Mouse (Mus musculus) embryonic facial prominence, embryonic 14.5 days (tissue): ENCODE results near the gene Fam19a1. TPM values are rescaled to one million over a fixed set of nuclear protein-coding genes. Genes with fewer than 3 reads are reported as not detected.
"Not testable (repeated sequence)": the region's sequence is repeated elsewhere in the genome, so short reads cannot be mapped to it uniquely, and the experiment has no call there.

Experiments
- ATAC-seq: fragments of 200-750 bp; cut with Nextera tagmentation; 2 replicates; pipeline ENCODE4 v1.8.0; 2017; ENCODE audit warnings: low read depth, moderate number of reproducible peaks, moderate TSS enrichment
- DNase-seq: peaks from one replicate; pipeline ENCODE4 v3.0.0-alpha.2; 2015; ENCODE audit warnings: low spot score
- H3K27ac ChIP-seq: fragments of 300-500 bp; sonication (generic); replicated peaks from 2 replicates; pipeline ENCODE4 v1.5.1; 2014; ENCODE audit warnings: low read depth, mild to moderate bottlenecking, low read length, moderate library complexity
- H3K27me3 ChIP-seq: fragments of 300-500 bp; sonication (generic); replicated peaks from 2 replicates; pipeline ENCODE4 v1.6.1; 2014; ENCODE audit warnings: low read length; ENCODE audit not compliant: control insufficient read depth, insufficient read depth
- H3K36me3 ChIP-seq: fragments of 300-500 bp; sonication (generic); 2 replicates; pipeline ENCODE4 v1.6.1; 2014; ENCODE audit warnings: low read length, mixed read lengths; ENCODE audit not compliant: control insufficient read depth, insufficient read depth
- H3K4me1 ChIP-seq: fragments of 300-500 bp; sonication (generic); 2 replicates; pipeline ENCODE4 v1.6.1; 2014; ENCODE audit warnings: antibody characterized with exemption, low read length; ENCODE audit not compliant: control insufficient read depth, insufficient read depth
- H3K4me2 ChIP-seq: fragments of 300-500 bp; sonication (generic); 2 replicates; pipeline ENCODE4 v1.6.1; 2014; ENCODE audit warnings: low read depth, mild to moderate bottlenecking, low read length, moderate library complexity, mixed read lengths
- H3K4me3 ChIP-seq: fragments of 300-500 bp; sonication (generic); 2 replicates; pipeline ENCODE4 v1.5.1; 2014; ENCODE audit warnings: low read depth, mild to moderate bottlenecking, low read length
- H3K9ac ChIP-seq: fragments of 300-500 bp; sonication (generic); 2 replicates; pipeline ENCODE4 v1.6.1; 2014; ENCODE audit warnings: low read depth, mild to moderate bottlenecking, low read length, moderate library complexity, mixed read lengths
- H3K9me3 ChIP-seq: fragments of 300-500 bp; sonication (generic); 2 replicates; pipeline ENCODE4 v1.6.1; 2016; ENCODE audit warnings: low read length; ENCODE audit not compliant: control insufficient read depth
- WGBS: fragments of 180-500 bp; shearing (Covaris S2); extraction: QIAGEN DNeasy Blood & Tissue Kit; methylation state at CpG from one replicate; pipeline ENCODE4 v1.1.7; 2014; 5-methylcytosine and 5-hydroxymethylcytosine counted together
- polyA plus RNA-seq: library from polyadenylated mRNA; unstranded; fragments of >200 nt; fragmentation: Nextera tagmentation; extraction: Ambion mirVana; gene quantifications from 2 replicates; pipeline ENCODE4 v1.2.1, GENCODE M21; 2014

The Fam19a1 gene
- polyA plus RNA-seq, 1 experiment from 2014 or later: 2.0 TPM

DNA sequence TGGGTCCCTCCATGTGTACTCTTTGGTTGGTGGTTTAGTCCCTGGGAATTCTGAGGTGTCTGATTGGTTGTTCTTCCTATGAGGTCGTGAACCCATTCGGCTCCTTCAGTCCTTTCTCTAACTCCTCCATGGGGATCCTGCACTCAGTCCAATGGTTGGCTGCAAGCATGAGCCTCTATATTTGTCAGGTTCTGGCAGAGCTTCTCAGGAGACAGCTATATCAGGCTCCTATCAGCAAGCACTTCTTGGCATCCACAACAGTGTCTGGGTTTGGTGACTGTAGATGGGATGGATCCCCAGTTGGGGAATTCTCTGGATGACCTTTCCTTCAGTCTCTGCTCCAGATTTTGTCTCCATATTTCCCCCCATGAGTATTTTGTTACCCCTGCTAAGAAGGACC, 86.0 kb downstream of the Fam19a1 start:
- not testable (repeated sequence) for ATAC-seq, H3K9me3 ChIP-seq, H3K4me3 ChIP-seq, DNase-seq, H3K4me2 ChIP-seq, H3K27me3 ChIP-seq, H3K27ac ChIP-seq, H3K9ac ChIP-seq, H3K4me1 ChIP-seq, H3K36me3 ChIP-seq
- WGBS: 90% methylated on average over 2 of the region's 2 CpGs

DNA sequence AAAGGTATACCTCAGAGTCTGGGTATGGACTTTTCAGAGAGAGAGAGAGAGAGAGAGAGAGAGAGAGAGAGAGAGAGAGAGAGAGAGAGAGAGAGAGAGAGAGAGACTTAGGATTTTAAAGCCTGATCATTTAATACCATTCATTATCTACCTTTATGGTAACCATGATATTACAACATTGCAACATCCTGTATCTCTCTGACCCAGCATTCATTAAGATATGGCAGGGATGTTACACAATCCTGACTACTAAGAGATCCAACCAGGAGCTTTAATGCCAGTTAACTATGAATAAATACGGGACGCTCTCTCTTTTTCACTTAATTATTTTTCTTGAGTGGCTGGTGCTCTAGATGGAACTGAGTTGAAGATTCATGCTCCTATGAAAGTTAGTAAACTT, 92.4 kb downstream of the Fam19a1 start:
- Histone ChIP-seq H3K4me3 (no peak overlapping the region), H3K4me1 (no peaks in the 10 kb centered on the region), H3K27me3 (no peaks in the 10 kb centered on the region), H3K9ac (no peak overlapping the region), H3K4me2 (no peak overlapping the region), H3K36me3 (no peaks in the 10 kb centered on the region), H3K9me3 (peaks cover 3% of the 10 kb centered on the region; the same call in 1 of the 2 replicates), H3K27ac (no peak overlapping the region)
- WGBS: 92% methylated on average over 2 of the region's 2 CpGs
- DNase-seq: no peak
- no peak for ATAC-seq

DNA sequence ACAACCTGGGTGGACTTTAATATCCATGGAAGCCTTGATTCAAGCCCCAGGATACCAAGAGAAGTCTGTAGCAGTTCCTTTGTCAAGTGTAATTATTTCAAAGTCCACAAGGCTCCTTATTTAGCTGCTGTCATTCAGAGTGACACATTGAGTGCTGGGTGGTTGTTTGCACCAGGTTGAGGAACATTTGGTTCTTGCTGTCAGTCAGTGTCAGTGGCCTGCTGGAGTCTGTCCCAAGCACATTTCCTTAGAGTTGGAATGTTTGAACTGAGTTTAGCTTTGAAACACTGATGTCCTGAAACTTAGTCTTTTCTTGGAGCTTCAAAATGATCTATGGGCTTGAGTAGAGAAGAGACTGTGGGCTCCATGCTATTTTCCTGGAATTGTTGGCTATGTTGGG, 121.9 kb downstream of the Fam19a1 start:
- Histone ChIP-seq H3K27me3 (no peaks in the 10 kb centered on the region), H3K9me3 (no peaks in the 10 kb centered on the region), H3K4me1 (no peaks in the 10 kb centered on the region), H3K4me3 (no peak overlapping the region), H3K36me3 (no peaks in the 10 kb centered on the region), H3K27ac (no peak overlapping the region), H3K4me2 (no peak overlapping the region), H3K9ac (no peak overlapping the region)
- ATAC-seq (no peak), DNase-seq (no peak)

DNA sequence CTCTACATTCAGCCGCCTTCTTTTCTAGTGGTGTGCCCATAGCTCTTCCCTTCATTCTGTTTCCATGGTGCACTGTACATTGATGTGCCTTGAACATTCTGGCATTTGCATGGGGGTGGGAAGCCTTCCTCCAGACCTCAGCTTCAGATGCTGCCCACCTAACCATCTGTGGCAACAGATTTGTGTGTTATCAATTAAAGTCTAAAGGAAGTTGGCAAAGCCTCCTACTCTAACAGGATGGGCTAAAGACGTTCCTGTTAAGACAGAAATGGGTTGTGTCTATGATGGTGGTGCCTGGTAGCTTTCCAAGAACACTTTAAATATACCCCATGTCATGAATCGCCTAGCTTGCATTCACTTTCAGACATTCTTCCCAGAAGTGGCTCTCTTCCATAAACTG, 131.4 kb downstream of the Fam19a1 start:
- no peak overlapping the region for H3K4me2 ChIP-seq
- DNase-seq (no peak), ATAC-seq (no peak)
- WGBS: 70% methylated on average over 3 of the region's 3 CpGs
- no peaks in the 10 kb centered on the region for H3K9me3 ChIP-seq
- no peaks in the 10 kb centered on the region for H3K27me3 ChIP-seq
- no peak overlapping the region for H3K4me3 ChIP-seq
- H3K27ac ChIP-seq: no peak overlapping the region
- H3K9ac ChIP-seq: no peak overlapping the region
- H3K4me1 ChIP-seq: no peaks in the 10 kb centered on the region
- no peaks in the 10 kb centered on the region for H3K36me3 ChIP-seq

DNA sequence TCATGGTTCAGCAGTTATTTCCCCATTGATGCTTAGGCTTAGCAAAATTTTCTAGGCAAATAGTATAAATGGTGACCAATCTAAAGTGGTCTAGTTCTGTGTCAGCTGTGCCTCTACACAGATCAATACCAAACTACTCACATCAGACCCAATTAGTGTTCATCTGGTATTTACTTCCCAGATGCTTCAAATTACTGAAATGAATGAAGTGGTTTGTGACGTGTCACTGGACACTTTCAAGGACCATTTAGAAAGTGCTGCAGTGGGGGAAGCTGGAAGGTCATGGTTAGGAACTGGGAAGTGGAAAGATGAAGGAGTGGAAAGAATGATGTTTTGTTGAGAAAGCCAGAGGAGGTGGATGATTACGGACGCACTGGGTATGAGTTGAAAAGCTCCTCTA, 139.0 kb downstream of the Fam19a1 start:
- no peak overlapping the region for H3K4me3 ChIP-seq
- no peak overlapping the region for H3K9ac ChIP-seq
- no peak; the same call in 1 of the 2 replicates for ATAC-seq
- WGBS: 28% methylated on average over 3 of the region's 3 CpGs
- H3K4me2 ChIP-seq: no peak overlapping the region
- H3K27me3 ChIP-seq: no peaks in the 10 kb centered on the region
- no peak for DNase-seq
- no peaks in the 10 kb centered on the region for H3K36me3 ChIP-seq
- no peaks in the 10 kb centered on the region for H3K9me3 ChIP-seq
- no peaks in the 10 kb centered on the region for H3K4me1 ChIP-seq
- H3K27ac ChIP-seq: no peak overlapping the region

DNA sequence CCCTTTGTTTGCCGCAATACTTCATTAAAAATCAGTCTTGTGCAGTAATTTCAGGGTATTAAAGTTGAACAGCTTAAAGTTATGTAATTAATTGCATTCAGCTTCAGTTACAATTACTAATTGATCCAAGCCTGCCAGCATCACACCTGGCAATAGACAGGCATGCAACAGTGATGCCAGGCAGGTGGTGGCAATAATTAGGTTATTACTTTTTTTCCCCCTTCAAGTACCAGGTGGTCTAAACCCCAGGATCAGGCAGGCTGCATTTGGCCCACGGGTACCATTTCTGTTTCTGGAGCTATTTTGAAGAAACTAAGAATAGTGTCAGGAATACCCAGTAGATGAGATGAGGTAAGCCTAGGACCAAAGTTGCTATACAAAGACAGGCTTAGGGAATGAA, 141.9 kb downstream of the Fam19a1 start:
- no peak overlapping the region for H3K9ac ChIP-seq
- H3K4me3 ChIP-seq: no peak overlapping the region
- no peak for DNase-seq
- no peak for ATAC-seq
- WGBS: 72% methylated on average over 2 of the region's 2 CpGs
- no peak overlapping the region for H3K27ac ChIP-seq
- H3K9me3 ChIP-seq: no peaks in the 10 kb centered on the region
- H3K4me1 ChIP-seq: no peaks in the 10 kb centered on the region
- no peaks in the 10 kb centered on the region for H3K36me3 ChIP-seq
- no peak overlapping the region for H3K4me2 ChIP-seq
- H3K27me3 ChIP-seq: no peaks in the 10 kb centered on the region

DNA sequence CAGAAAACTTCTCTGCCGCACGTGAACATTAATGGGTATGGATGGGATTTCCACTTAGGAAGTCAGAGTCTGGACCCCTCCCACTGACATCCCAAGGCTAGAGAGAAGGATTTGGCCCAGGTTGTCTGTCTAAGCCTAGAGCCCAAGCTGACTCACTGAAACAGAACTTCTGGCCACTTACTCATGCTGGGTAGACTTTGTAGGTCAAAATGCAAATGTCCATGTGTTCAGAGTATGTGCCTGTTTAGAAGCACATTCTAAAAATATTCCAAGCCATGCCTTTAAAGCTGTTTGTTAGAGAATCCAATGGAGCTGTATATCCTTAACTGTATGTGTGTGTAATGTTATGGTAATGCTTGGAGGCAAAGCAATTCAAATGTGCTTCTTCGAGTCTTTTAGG, 145.7 kb downstream of the Fam19a1 start:
- 92% methylated on average over 3 of the region's 3 CpGs for WGBS
- Histone ChIP-seq H3K4me3 (no peak overlapping the region), H3K36me3 (no peaks in the 10 kb centered on the region), H3K27me3 (no peaks in the 10 kb centered on the region), H3K27ac (no peak overlapping the region), H3K9ac (no peak overlapping the region), H3K9me3 (no peaks in the 10 kb centered on the region), H3K4me1 (no peaks in the 10 kb centered on the region), H3K4me2 (no peak overlapping the region)
- no peak for DNase-seq
- no peak for ATAC-seq

DNA sequence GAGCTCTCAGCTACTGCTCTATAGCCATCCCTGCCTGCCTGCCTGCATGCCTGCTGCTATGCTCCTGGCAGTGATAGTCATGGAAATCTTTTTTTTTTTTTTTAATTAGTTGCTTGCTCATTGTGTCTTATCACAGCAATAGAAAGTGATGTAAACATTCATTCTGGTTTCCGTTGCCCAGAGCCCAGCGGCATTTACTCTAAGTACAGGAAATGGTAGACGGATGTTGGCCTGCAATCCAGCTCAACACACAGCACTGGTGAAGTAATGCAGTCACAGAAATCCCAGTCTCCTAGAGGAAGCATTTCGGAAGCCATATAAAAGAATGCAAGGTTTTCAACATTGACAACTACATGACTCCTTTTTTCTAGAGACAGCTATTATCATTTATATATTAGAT, 153.5 kb downstream of the Fam19a1 start:
- DNase-seq (no peak), ATAC-seq (no peak)
- Histone ChIP-seq H3K4me2 (no peak overlapping the region), H3K4me3 (no peak overlapping the region), H3K27me3 (no peaks in the 10 kb centered on the region), H3K36me3 (no peaks in the 10 kb centered on the region), H3K27ac (no peak overlapping the region), H3K4me1 (no peaks in the 10 kb centered on the region), H3K9ac (no peak overlapping the region), H3K9me3 (no peaks in the 10 kb centered on the region)
- WGBS: 80% methylated on average over 4 of the region's 4 CpGs

DNA sequence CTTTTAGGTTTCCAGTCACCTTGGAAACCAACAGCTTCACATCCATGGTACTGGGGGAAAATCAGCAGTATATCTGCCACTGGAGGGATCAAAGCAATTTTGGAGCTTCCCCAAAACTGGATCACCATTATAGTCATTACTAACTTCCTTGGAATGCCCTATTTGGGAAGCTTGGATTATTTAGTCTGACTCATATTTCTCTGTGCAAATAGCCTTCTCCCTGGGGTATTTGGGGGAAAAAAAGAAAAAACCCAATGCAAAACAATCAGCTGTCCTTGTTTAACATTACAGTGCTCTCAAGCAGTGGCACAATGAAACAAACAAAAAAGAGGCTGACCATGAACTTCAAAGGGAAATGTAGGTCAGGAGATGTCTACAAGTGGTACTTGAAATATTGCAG, 155.8 kb downstream of the Fam19a1 start:
- DNase-seq (no peak), ATAC-seq (no peak)
- H3K27me3 ChIP-seq: no peaks in the 10 kb centered on the region
- H3K9ac ChIP-seq: no peak overlapping the region
- no peaks in the 10 kb centered on the region for H3K36me3 ChIP-seq
- no peak overlapping the region for H3K27ac ChIP-seq
- H3K9me3 ChIP-seq: no peaks in the 10 kb centered on the region
- H3K4me3 ChIP-seq: no peak overlapping the region
- no peaks in the 10 kb centered on the region for H3K4me1 ChIP-seq
- H3K4me2 ChIP-seq: no peak overlapping the region
